ENCODE assay signal across 15 mouse cellular contexts in the genomic region with DNA sequence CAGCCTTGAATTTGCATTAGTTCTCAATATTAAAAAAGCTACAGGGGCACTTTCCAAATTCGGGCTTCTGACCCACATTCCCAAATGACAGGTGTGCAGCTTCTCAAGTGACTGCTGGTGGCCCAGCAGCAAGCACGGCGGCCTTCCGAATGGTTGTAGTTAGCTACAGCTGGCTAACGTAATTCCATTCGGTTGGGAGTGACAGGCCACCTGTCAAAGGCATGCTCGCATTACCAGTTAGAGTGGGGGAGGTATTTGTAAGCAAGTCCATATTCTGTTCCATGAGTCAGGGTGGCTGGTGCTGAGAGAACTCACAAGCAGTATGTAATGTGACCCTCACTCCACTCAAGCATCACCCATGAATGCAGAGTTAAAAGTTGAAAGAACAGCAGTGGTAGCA. TPM values are rescaled to one million over a fixed set of nuclear protein-coding genes. Genes with fewer than 3 reads are reported as not detected.
DNase-seq lines count a peak whose midpoint lies in the region; ATAC-seq lines count a peak whose summit lies in the region.
"Had no signal": no experiment of that assay in that cellular context is flagged by ENCODE, and none has a peak within 500 bp of the region (broad histone marks: within the 10 kb centered on the region; RNA-seq: fewer than 3 reads in every experiment).

No protein-coding gene starts in this region.

- no peaks in the 10 kb centered on the region for H3K4me1 ChIP-seq in lung, embryonic 16.5 days (replicated peaks; ENCODE audit: control insufficient read depth, insufficient read depth, low read length)
- H3K4me1 ChIP-seq in embryonic facial prominence, embryonic 13.5 days = peaks cover 23% of the 10 kb centered on the region
- no peaks in the 10 kb centered on the region for H3K4me1 ChIP-seq in hindbrain, embryonic 11.5 days (replicated peaks; ENCODE audit: control insufficient read depth, insufficient read depth, low read length)
- H3K4me1 ChIP-seq: liver, embryonic 15.5 days had no signal

- H3K4me3 ChIP-seq in lung, embryonic 16.5 days (ENCODE audit: low read length) = no peak overlapping the region
- no peak overlapping the region for H3K4me3 ChIP-seq in embryonic facial prominence, embryonic 13.5 days
- no peak overlapping the region for H3K4me3 ChIP-seq in hindbrain, embryonic 11.5 days (ENCODE audit: low read depth, low read length)
- H3K4me3 ChIP-seq: liver, embryonic 15.5 days had no signal

- no peak overlapping the region for H3K9ac ChIP-seq in lung, embryonic 16.5 days (ENCODE audit: low read length)
- 0 out of 2 replicates have a peak overlapping the region, but pooled peaks have one; percentile 21 for H3K9ac ChIP-seq in embryonic facial prominence, embryonic 13.5 days
- no peak overlapping the region for H3K9ac ChIP-seq in hindbrain, embryonic 11.5 days (ENCODE audit: low read depth, low read length)
- H3K9ac ChIP-seq: liver, embryonic 15.5 days had no signal

- no peaks in the 10 kb centered on the region for H3K27me3 ChIP-seq in lung, embryonic 16.5 days (ENCODE audit: control insufficient read depth, insufficient read depth, low read depth, low read length)
- no peaks in the 10 kb centered on the region for H3K27me3 ChIP-seq in embryonic facial prominence, embryonic 13.5 days
- no peaks in the 10 kb centered on the region for H3K27me3 ChIP-seq in hindbrain, embryonic 11.5 days (ENCODE audit: control insufficient read depth, insufficient read depth, low read length)
- H3K27me3 ChIP-seq: liver, embryonic 15.5 days; Patski had no signal

- no peak overlapping the region for H3K27ac ChIP-seq in lung, embryonic 16.5 days (ENCODE audit: low read length)
- peak overlapping the region; percentile 60 for H3K27ac ChIP-seq in embryonic facial prominence, embryonic 13.5 days
- H3K27ac ChIP-seq in hindbrain, embryonic 11.5 days (ENCODE audit: low read depth, low read length) = no peak overlapping the region
- H3K27ac ChIP-seq: liver, embryonic 15.5 days; macrophage had no signal

- H3K36me3 ChIP-seq in lung, embryonic 16.5 days (ENCODE audit: control insufficient read depth, insufficient read depth, low read length) = peaks cover 36% of the 10 kb centered on the region
- H3K36me3 ChIP-seq in embryonic facial prominence, embryonic 13.5 days = peaks cover 51% of the 10 kb centered on the region
- H3K36me3 ChIP-seq in hindbrain, embryonic 11.5 days (ENCODE audit: control insufficient read depth, insufficient read depth, low read length) = 0 out of 2 replicates have a peak, but pooled peaks cover 6% of the 10 kb centered on the region

- WGBS in lung, embryonic 16.5 days = 56% methylated on average over 7 of the region's 7 CpGs
- WGBS in embryonic facial prominence, embryonic 13.5 days = 17% methylated on average over 7 of the region's 7 CpGs
- WGBS in hindbrain, embryonic 11.5 days = 71% methylated on average over 7 of the region's 7 CpGs

- H3K4me2 ChIP-seq in lung, embryonic 16.5 days (ENCODE audit: low read depth, low read length) = no peak overlapping the region
- H3K4me2 ChIP-seq in embryonic facial prominence, embryonic 13.5 days = no peak overlapping the region
- H3K4me2 ChIP-seq in hindbrain, embryonic 11.5 days (replicated peaks; ENCODE audit: low read depth, low read length) = no peak overlapping the region
- H3K4me2 ChIP-seq: liver, embryonic 15.5 days had no signal

- no peaks in the 10 kb centered on the region for H3K9me3 ChIP-seq in lung, embryonic 16.5 days (ENCODE audit: control insufficient read depth, low read length)
- no peaks in the 10 kb centered on the region for H3K9me3 ChIP-seq in embryonic facial prominence, embryonic 13.5 days
- H3K9me3 ChIP-seq in hindbrain, embryonic 11.5 days (ENCODE audit: control insufficient read depth, low read length) = no peaks in the 10 kb centered on the region
- H3K9me3 ChIP-seq: liver, embryonic 15.5 days had no signal

- ATAC-seq in lung, embryonic 16.5 days (ENCODE audit: low read depth) = 0 out of 2 replicates have a peak, but pooled peaks have one; percentile 15
- no peak for ATAC-seq in embryonic facial prominence, embryonic 13.5 days (ENCODE audit: insufficient number of reproducible peaks, insufficient read depth, low FRiP score, low TSS enrichment, low read depth)
- no peak for ATAC-seq in hindbrain, embryonic 11.5 days (ENCODE audit: low FRiP score)

- no peak for DNase-seq in lung, postnatal 14 days
- peak; percentile 53 for DNase-seq in gastrocnemius, postnatal 25 days
- no peak for DNase-seq in hindbrain, embryonic 11.5 days (ENCODE audit: low spot score)
- no peak for DNase-seq in T-cell, adult 2 months (ENCODE audit: low spot score)
- no peak for DNase-seq in layer of hippocampus, postnatal 25 days (ENCODE audit: extremely low spot score in 1 of 2, low spot score in 1 of 2)
- DNase-seq in cerebellum, postnatal 36 days = no peak
- DNase-seq: cerebellum, adult 9-11 months; midbrain, embryonic 14.5 days; right cerebral cortex, postnatal 4 days; thymus, adult 2 months had no signal

RNA-seq across cellular contexts. Expression of a gene that starts 7.9 kb away (rescaled TPM):
- polyA plus RNA-seq in lung, embryonic 16.5 days (2015; fragmentation: Nextera tagmentation; extraction: Ambion mirVana) = 83.3 and 86.6 TPM in 2 replicates
- 73.2 and 81.1 TPM in 2 replicates for polyA plus RNA-seq in embryonic facial prominence, embryonic 13.5 days (2015; fragmentation: Nextera tagmentation; extraction: Ambion mirVana)
- total RNA-seq in gastrocnemius, postnatal 25 days (2021) = 10 to 100 TPM; 47.1 to 54.2 TPM
- polyA plus RNA-seq in hindbrain, embryonic 11.5 days (2014; fragmentation: Nextera tagmentation; extraction: Ambion mirVana) = 90.0 and 103 TPM in 2 replicates
- 10 to 100 TPM; 59.7 to 60.0 TPM for total RNA-seq in layer of hippocampus, postnatal 25 days (2021)

RNA-seq across cellular contexts. Expression of a gene that starts 43.2 kb away (rescaled TPM):
- 8.5 and 9.0 TPM in 2 replicates for polyA plus RNA-seq in lung, embryonic 16.5 days (2015; fragmentation: Nextera tagmentation; extraction: Ambion mirVana)
- 9.2 and 9.8 TPM in 2 replicates for polyA plus RNA-seq in embryonic facial prominence, embryonic 13.5 days (2015; fragmentation: Nextera tagmentation; extraction: Ambion mirVana)
- total RNA-seq in gastrocnemius, postnatal 25 days (2021) = 1 to 10 TPM; 6.3 to 7.3 TPM
- 7.7 and 8.4 TPM in 2 replicates for polyA plus RNA-seq in hindbrain, embryonic 11.5 days (2014; fragmentation: Nextera tagmentation; extraction: Ambion mirVana)
- total RNA-seq in layer of hippocampus, postnatal 25 days (2021) = 10 to 100 TPM; 17.0 to 17.9 TPM

RNA-seq across cellular contexts. Expression of a gene that starts 49.6 kb away (rescaled TPM):
- polyA plus RNA-seq in lung, embryonic 16.5 days (2015; fragmentation: Nextera tagmentation; extraction: Ambion mirVana) = 9.7 and 9.9 TPM in 2 replicates
- 8.7 and 10.3 TPM in 2 replicates for polyA plus RNA-seq in embryonic facial prominence, embryonic 13.5 days (2015; fragmentation: Nextera tagmentation; extraction: Ambion mirVana)
- 1 to 10 TPM; 1.3 to 1.8 TPM for total RNA-seq in gastrocnemius, postnatal 25 days (2021)
- polyA plus RNA-seq in hindbrain, embryonic 11.5 days (2014; fragmentation: Nextera tagmentation; extraction: Ambion mirVana) = 5.4 and 7.8 TPM in 2 replicates
- total RNA-seq in layer of hippocampus, postnatal 25 days (2021) = 1 to 10 TPM; 5.4 TPM
